Mouse (Mus musculus) brain, embryonic 14.5 days (tissue): ENCODE measurements around the gene Olfr309. TPM values are rescaled to one million over a fixed set of nuclear protein-coding genes. Genes with fewer than 3 reads are reported as not detected.
"Not testable (repeated sequence)": the region's sequence is repeated elsewhere in the genome, so short reads cannot be mapped to it uniquely, and the experiment has no call there.

ENCODE experiments used
- DNase-seq: peaks from one replicate; pipeline ENCODE4 v3.0.0-alpha.2; 2011; ENCODE audit warnings: low read depth
- CTCF ChIP-seq: fragments of 200-500 bp; IDR thresholded peaks from 2 replicates; pipeline ENCODE4 v1.5.1; 2012; ENCODE audit warnings: inconsistent platforms, mild to moderate bottlenecking, moderate library complexity, borderline replicate concordance; ENCODE audit not compliant: insufficient read depth, insufficient read length; ENCODE audit errors: extremely low read depth
- POLR2A ChIP-seq: fragments of 200-500 bp; IDR thresholded peaks from 2 replicates; pipeline ENCODE4 v1.6.1; 2012; ENCODE audit warnings: mild to moderate bottlenecking, inconsistent platforms, borderline replicate concordance; ENCODE audit not compliant: poor library complexity, insufficient read depth, insufficient read length, severe bottlenecking; ENCODE audit errors: extremely low read depth
- polyA plus RNA-seq: library from polyadenylated mRNA; depleted of rRNA; stranded (reverse); fragments of >200 nt; gene quantifications from 2 replicates; pipeline ENCODE4 v1.2.3, GENCODE M21; 2012; rRNA removed

The Olfr309 gene
- not detected in 2 replicates for polyA plus RNA-seq

- no peak for TF ChIP-seq POLR2A
- no peak for TF ChIP-seq CTCF
- no peak for DNase-seq
These were observed at the start of gene Olfr309 for GRCm38 (mm10) chr7:86313608-86314007. TSS of gene Olfr309 (minus strand) at chr7:86313708.

- not testable (repeated sequence) for DNase-seq
These were observed 32.8 kb upstream of the Olfr309 start for GRCm38 (mm10) chr7:86346296-86346695.

- TF ChIP-seq CTCF = no peak
- TF ChIP-seq POLR2A = no peak
- DNase-seq = no peak
These were observed 30.7 kb upstream of the Olfr309 start for GRCm38 (mm10) chr7:86344253-86344652.

GRCm38 (mm10) chr7:86342881-86343565 lies 29.5 kb upstream of the Olfr309 start:
- TF ChIP-seq CTCF = no peak
- TF ChIP-seq POLR2A = no peak
- no peak for DNase-seq

GRCm38 (mm10) chr7:86337486-86337885 lies 24.0 kb upstream of the Olfr309 start, which contains the start of gene Olfr307:
TSS of gene Olfr307 (minus strand) at chr7:86337586.
- TF ChIP-seq CTCF (no peak), POLR2A (no peak)
- no peak for DNase-seq

- DNase-seq = no peak
- TF ChIP-seq CTCF (no peak), POLR2A (no peak)
These were observed 12.0 kb upstream of the Olfr309 start, which contains the start of gene Olfr308 for GRCm38 (mm10) chr7:86325530-86325929. TSS of gene Olfr308 (minus strand) at chr7:86325630.

GRCm38 (mm10) chr7:86321323-86321722 lies 7.8 kb upstream of the Olfr309 start:
- no peak for DNase-seq
- no peak for TF ChIP-seq POLR2A
- TF ChIP-seq CTCF = no peak

- TF ChIP-seq POLR2A = no peak
- no peak for TF ChIP-seq CTCF
- DNase-seq = no peak
These were observed 36.4 kb downstream of the Olfr309 start, which contains the start of gene Olfr310 for GRCm38 (mm10) chr7:86277072-86277471. TSS of gene Olfr310 (minus strand) at chr7:86277172.

Other genes with a start within 250 kb of the Olfr309 start
- not detected in 2 replicates for gene Vmn2r75, start 141.9 kb downstream of the Olfr309 start, polyA plus RNA-seq
- gene Vmn2r76, start 67.4 kb downstream of the Olfr309 start, polyA plus RNA-seq = not detected in 2 replicates
- gene Olfr310, start 36.5 kb downstream of the Olfr309 start, polyA plus RNA-seq = not detected in 2 replicates
- not detected in 2 replicates for gene Olfr308, start 11.9 kb upstream of the Olfr309 start, polyA plus RNA-seq
- gene Olfr307, start 23.9 kb upstream of the Olfr309 start, polyA plus RNA-seq = not detected in 2 replicates
- gene Olfr305, start 53.2 kb upstream of the Olfr309 start, polyA plus RNA-seq = not detected in 2 replicates
- gene Olfr304, start 73.0 kb upstream of the Olfr309 start, polyA plus RNA-seq = not detected in 2 replicates
- gene Olfr303, start 84.1 kb upstream of the Olfr309 start, polyA plus RNA-seq = not detected in 2 replicates
- not detected in 2 replicates for gene Olfr301, start 90.1 kb upstream of the Olfr309 start, polyA plus RNA-seq
- not detected in 2 replicates for gene Olfr299, start 146.2 kb upstream of the Olfr309 start, polyA plus RNA-seq
- gene Olfr298, start 178.8 kb upstream of the Olfr309 start, polyA plus RNA-seq = not detected in 2 replicates
- gene Olfr297, start 206.3 kb upstream of the Olfr309 start, polyA plus RNA-seq = not detected in 2 replicates